Mouse (Mus musculus) B cell, adult 67 days (primary cell): ENCODE measurements around the gene Toporsl. TPM values are rescaled to one million over a fixed set of nuclear protein-coding genes. Genes with fewer than 3 reads are reported as not detected.

Experiments used
- total RNA-seq, 2 experiments: library from RNA; stranded (reverse); gene quantifications; 4 replicates each; pipeline ENCODE4 v1.2.4; 2023

The Toporsl gene
- not detected for total RNA-seq

DNA sequence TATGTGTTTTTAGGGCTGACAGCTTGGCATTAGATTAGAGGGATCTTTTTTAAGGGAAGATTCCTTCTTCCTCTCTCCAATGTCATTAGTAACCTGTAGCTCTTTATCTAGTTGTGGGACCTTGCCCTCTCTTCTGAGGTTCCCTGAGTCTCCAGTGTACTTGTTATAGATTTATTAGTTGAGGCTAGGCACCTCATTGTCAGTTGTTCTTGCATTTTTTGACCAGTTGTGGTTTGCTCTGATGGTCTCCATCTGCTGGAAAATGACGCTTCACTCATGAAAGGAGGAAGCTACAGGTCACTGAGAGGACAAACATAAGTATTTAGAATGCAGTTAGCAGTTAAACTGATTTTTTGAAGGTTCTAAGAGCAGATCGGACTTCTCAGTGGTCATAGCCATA, at the start of gene Toporsl:
Toporsl (plus strand) TSS at position 348 of the 400 bp plus-strand sequence.

Other genes starting within 250 kb of the Toporsl start
- 10 to 100 TPM; 13.9 to 14.6 TPM for gene Smc2, start 157.0 kb upstream of the Toporsl start, total RNA-seq
- not detected for gene Vma21-ps, start 99.0 kb upstream of the Toporsl start, total RNA-seq
- gene Olfr275, start 218.3 kb downstream of the Toporsl start, total RNA-seq = not detected